Mouse (Mus musculus) myocyte (in vitro differentiated cells): ENCODE data around the gene Msi2. TPM values are rescaled to one million over a fixed set of nuclear protein-coding genes. Genes with fewer than 3 reads are reported as not detected.

Source experiments
- H3K27me3 ChIP-seq: one replicate; pipeline ENCODE4 v1.6.1; 2011; ENCODE audit not compliant: control insufficient read depth, insufficient read depth, insufficient read length
- H3K36me3 ChIP-seq: one replicate; pipeline ENCODE4 v1.6.1; 2011; ENCODE audit not compliant: control insufficient read depth, insufficient read depth
- H3K4me2 ChIP-seq: one replicate; pipeline ENCODE4 v1.6.1; 2011; ENCODE audit warnings: low read depth, control low read depth
- H3K4me3 ChIP-seq: one replicate; pipeline ENCODE4 v1.5.1; 2011; ENCODE audit warnings: mild to moderate bottlenecking, control low read depth, moderate library complexity
- H3K79me2 ChIP-seq: one replicate; pipeline ENCODE4 v1.6.1; 2011; ENCODE audit not compliant: control insufficient read depth, insufficient read depth
- H3ac ChIP-seq: one replicate; pipeline ENCODE4 v1.6.1; 2011; ENCODE audit not compliant: control insufficient read depth, insufficient read length
- CEBPB ChIP-seq: IDR thresholded peaks from 2 replicates; pipeline ENCODE4 v1.6.1; 2011; ENCODE audit warnings: mild to moderate bottlenecking, moderate library complexity; ENCODE audit not compliant: poor library complexity, insufficient read depth, severe bottlenecking
- E2F4 ChIP-seq: IDR thresholded peaks from one replicate; pipeline ENCODE4 v1.6.1; 2011; ENCODE audit warnings: mild to moderate bottlenecking, control low read depth, moderate library complexity; ENCODE audit not compliant: insufficient read depth
- MAX ChIP-seq: IDR thresholded peaks from one replicate; pipeline ENCODE4 v1.6.1; 2011; ENCODE audit warnings: low read depth, mild to moderate bottlenecking, control low read depth
- MYOD1 ChIP-seq, 3 experiments: IDR thresholded peaks; one replicate each; pipeline ENCODE4 v1.6.1; 2011; ENCODE audit warnings: control low read depth in 2 of 3, low read depth in 2 of 3, mild to moderate bottlenecking in 2 of 3, moderate library complexity in 1 of 3; ENCODE audit not compliant: insufficient read length in 2 of 3, control insufficient read depth in 1 of 3
- MYOG ChIP-seq, 3 experiments: IDR thresholded peaks; one replicate each; pipeline ENCODE4 v1.6.1; 2011; ENCODE audit warnings: control low read depth in 2 of 3, low read depth in 2 of 3, mild to moderate bottlenecking in 2 of 3; ENCODE audit not compliant: insufficient read length in 2 of 3, control insufficient read depth in 1 of 3, insufficient read depth in 1 of 3
- POLR2A ChIP-seq: IDR thresholded peaks from one replicate; pipeline ENCODE4 v1.6.1; 2011; ENCODE audit warnings: low read depth, mild to moderate bottlenecking, control low read depth, moderate library complexity; ENCODE audit not compliant: insufficient read length
- POLR2AphosphoS2 ChIP-seq: IDR thresholded peaks from one replicate; pipeline ENCODE4 v1.6.1; 2011; ENCODE audit warnings: low read depth, control low read depth; ENCODE audit not compliant: insufficient read length
- REST ChIP-seq: IDR thresholded peaks from one replicate; pipeline ENCODE4 v1.6.1; 2011; ENCODE audit warnings: mild to moderate bottlenecking, control low read depth, moderate library complexity; ENCODE audit not compliant: insufficient read depth, insufficient read length
- SRF ChIP-seq: IDR thresholded peaks from one replicate; pipeline ENCODE4 v1.6.1; 2011; ENCODE audit warnings: low read depth; ENCODE audit not compliant: control insufficient read depth, insufficient read length
- TCF12 ChIP-seq: IDR thresholded peaks from one replicate; pipeline ENCODE4 v1.6.1; 2011; ENCODE audit warnings: mild to moderate bottlenecking, control low read depth; ENCODE audit not compliant: poor library complexity, insufficient read depth, severe bottlenecking
- TCF3 ChIP-seq: IDR thresholded peaks from one replicate; pipeline ENCODE4 v1.6.1; 2011; ENCODE audit warnings: low read depth, control low read depth; ENCODE audit not compliant: insufficient read length
- USF1 ChIP-seq: IDR thresholded peaks from one replicate; pipeline ENCODE4 v1.6.1; 2011; ENCODE audit warnings: low read depth, mild to moderate bottlenecking, control low read depth, moderate library complexity
- polyA plus RNA-seq: library from polyadenylated mRNA; unstranded; fragments of >200 nt; fragmentation: generic; extraction: Trizol; gene quantifications from one replicate; pipeline ENCODE4 v1.2.1, GENCODE M21; 2012; ENCODE audit warnings: missing spikeins

Msi2 gene
- polyA plus RNA-seq, 1 experiment: 37.9 TPM

- Histone ChIP-seq H3K36me3 (peaks cover 6% of the 10 kb centered on the region), H3ac (no peak overlapping the region), H3K79me2 (peaks cover 34% of the 10 kb centered on the region), H3K4me2 (no peak overlapping the region), H3K27me3 (no peaks in the 10 kb centered on the region), H3K4me3 (no peak overlapping the region)
- no peak for TF ChIP-seq REST
- no peak for TF ChIP-seq E2F4
- no peak for TF ChIP-seq CEBPB
- no peak for TF ChIP-seq POLR2A
- TF ChIP-seq TCF12: no peak
- TF ChIP-seq SRF: no peak
- no peak for TF ChIP-seq MYOG (IDR thresholded peaks at IDR 0.05; ENCODE audit: control insufficient read depth in 1 of 3, insufficient read depth in 1 of 3, insufficient read length in 2 of 3, low read depth in 2 of 3)
- no peak for TF ChIP-seq USF1
- no peak for TF ChIP-seq TCF3
- TF ChIP-seq MAX: no peak
- no peak for TF ChIP-seq MYOD1 (IDR thresholded peaks at IDR 0.05; ENCODE audit: control insufficient read depth in 1 of 3, insufficient read length in 2 of 3, low read depth in 2 of 3)
- no peak for TF ChIP-seq POLR2AphosphoS2
Measured at GRCm38 (mm10) chr11:88661444-88662180, 56.7 kb downstream of the Msi2 start.

- Histone ChIP-seq H3K36me3 (peaks cover 6% of the 10 kb centered on the region), H3K4me2 (no peak overlapping the region), H3K79me2 (peaks cover 42% of the 10 kb centered on the region), H3K4me3 (no peak overlapping the region), H3K27me3 (no peaks in the 10 kb centered on the region), H3ac (no peak overlapping the region)
- TF ChIP-seq MYOG (IDR thresholded peaks at IDR 0.05; ENCODE audit: control insufficient read depth in 1 of 3, insufficient read depth in 1 of 3, insufficient read length in 2 of 3, low read depth in 2 of 3) (no peak), POLR2A (no peak), TCF12 (no peak), E2F4 (no peak), SRF (no peak), TCF3 (no peak), USF1 (no peak), CEBPB (no peak), MAX (no peak), POLR2AphosphoS2 (no peak), MYOD1 (IDR thresholded peaks at IDR 0.05; ENCODE audit: control insufficient read depth in 1 of 3, insufficient read length in 2 of 3, low read depth in 2 of 3) (no peak), REST (no peak)
Measured at GRCm38 (mm10) chr11:88660404-88660803, 57.9 kb downstream of the Msi2 start.

GRCm38 (mm10) chr11:88658926-88659325 lies 59.4 kb downstream of the Msi2 start:
- TF ChIP-seq TCF3: no peak
- no peak for TF ChIP-seq MAX
- no peak for TF ChIP-seq CEBPB
- no peak for TF ChIP-seq REST
- TF ChIP-seq TCF12: no peak
- TF ChIP-seq USF1: no peak
- no peak for TF ChIP-seq MYOD1 (IDR thresholded peaks at IDR 0.05; ENCODE audit: control insufficient read depth in 1 of 3, insufficient read length in 2 of 3, low read depth in 2 of 3)
- TF ChIP-seq POLR2A: no peak
- Histone ChIP-seq H3K4me2 (no peak overlapping the region), H3K4me3 (no peak overlapping the region), H3K27me3 (no peaks in the 10 kb centered on the region), H3K36me3 (peaks cover 4% of the 10 kb centered on the region), H3ac (no peak overlapping the region), H3K79me2 (peaks cover 44% of the 10 kb centered on the region)

GRCm38 (mm10) chr11:88655786-88656185 lies 62.5 kb downstream of the Msi2 start:
- Histone ChIP-seq H3ac (no peak overlapping the region), H3K36me3 (no peaks in the 10 kb centered on the region), H3K79me2 (peaks cover 53% of the 10 kb centered on the region), H3K27me3 (no peaks in the 10 kb centered on the region), H3K4me2 (no peak overlapping the region), H3K4me3 (no peak overlapping the region)
- TF ChIP-seq TCF12: no peak
- TF ChIP-seq REST: no peak
- TF ChIP-seq POLR2A: no peak
- TF ChIP-seq MAX: no peak
- no peak for TF ChIP-seq CEBPB
- no peak for TF ChIP-seq SRF

GRCm38 (mm10) chr11:88655214-88655566 lies 63.1 kb downstream of the Msi2 start:
- TF ChIP-seq TCF12: no peak
- TF ChIP-seq TCF3: no peak
- no peak for TF ChIP-seq MAX
- no peak for TF ChIP-seq E2F4
- TF ChIP-seq REST: no peak
- TF ChIP-seq USF1: no peak
- TF ChIP-seq POLR2AphosphoS2: no peak
- TF ChIP-seq MYOG (IDR thresholded peaks at IDR 0.05; ENCODE audit: control insufficient read depth in 1 of 3, insufficient read depth in 1 of 3, insufficient read length in 2 of 3, low read depth in 2 of 3): no peak
- TF ChIP-seq SRF: no peak
- Histone ChIP-seq H3K36me3 (no peaks in the 10 kb centered on the region), H3K27me3 (no peaks in the 10 kb centered on the region), H3K4me3 (no peak overlapping the region), H3ac (no peak overlapping the region), H3K4me2 (no peak overlapping the region), H3K79me2 (peaks cover 59% of the 10 kb centered on the region)
